Mouse (Mus musculus): ENCODE results near the gene Emc4.

Emc4 gene

GRCm38 (mm10) chr2:112337211-112337610, 30.6 kb downstream of the Emc4 start:
- DNase-seq (ENCODE audit: low spot score), result no peak

- DNase-seq (ENCODE audit: low spot score), result no peak
Observed at GRCm38 (mm10) chr2:112332051-112332898, 35.6 kb downstream of the Emc4 start.

GRCm38 (mm10) chr2:112328069-112328777, 39.6 kb downstream of the Emc4 start:
- no peak for DNase-seq (ENCODE audit: low spot score)

DNA sequence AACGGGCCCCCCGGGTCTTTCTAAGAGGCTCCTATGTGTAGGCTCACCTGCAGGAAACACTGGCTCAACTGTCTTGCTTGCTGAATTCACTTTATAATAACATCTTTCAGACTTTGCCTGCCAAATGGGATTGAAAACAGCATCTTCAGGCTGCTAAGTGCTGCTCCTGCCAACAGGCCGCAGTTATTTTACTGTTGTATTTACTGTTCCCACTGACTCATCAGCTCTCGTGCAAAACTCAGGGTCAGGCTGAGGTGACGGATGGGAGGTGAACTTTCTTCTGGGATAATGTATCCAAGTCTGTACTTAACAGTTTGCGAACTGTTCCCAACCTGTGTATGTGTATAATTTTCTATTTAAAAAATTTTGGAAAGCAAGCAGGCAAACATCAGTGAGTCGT, 48.9 kb downstream of the Emc4 start:
- DNase-seq (ENCODE audit: low spot score), result peak; percentile 18

DNA sequence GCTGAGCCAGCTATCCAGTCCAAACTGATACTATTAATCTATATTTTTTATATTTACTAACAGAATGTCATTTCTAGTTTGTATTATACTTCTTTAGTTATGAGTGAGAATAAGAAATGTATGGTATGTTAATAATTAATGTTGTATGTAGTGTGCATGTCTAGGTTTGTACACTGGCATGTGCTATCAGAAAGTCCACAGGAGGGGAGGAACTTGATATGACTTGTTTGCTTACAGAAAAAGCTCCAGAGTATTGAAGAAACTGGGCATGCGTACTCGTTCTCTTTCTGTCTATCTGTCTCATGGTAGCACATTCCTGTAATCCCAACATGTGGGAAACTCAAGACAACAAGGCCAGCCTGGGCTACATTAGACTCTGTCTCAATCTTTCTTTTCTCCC, 49.6 kb downstream of the Emc4 start:
- DNase-seq (ENCODE audit: low spot score), result no peak

DNA sequence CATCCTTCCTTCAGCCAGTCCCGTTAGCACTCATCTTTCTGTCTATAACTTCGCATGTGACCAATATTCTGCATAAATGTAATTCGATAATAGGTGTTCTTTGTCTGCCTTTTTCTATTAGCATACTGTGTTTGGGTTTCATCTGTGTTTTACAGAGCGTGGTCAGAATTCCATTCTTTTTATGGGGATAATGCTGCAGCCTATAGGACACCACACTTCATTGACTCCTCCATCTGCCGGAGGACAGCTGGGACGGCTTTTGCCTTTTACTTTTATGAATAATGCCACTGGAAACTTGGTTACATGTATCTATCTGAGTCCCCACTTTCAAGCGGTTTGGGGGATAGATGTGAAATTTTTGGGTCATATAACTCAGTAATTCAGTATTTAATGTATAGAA, 52.2 kb downstream of the Emc4 start:
- DNase-seq (ENCODE audit: low spot score), result no peak
